Mouse (Mus musculus): Measurements from ENCODE around the gene Ccdc17. TPM values are rescaled to one million over a fixed set of nuclear protein-coding genes. Genes with fewer than 3 reads are reported as not detected.

Ccdc17 gene
- polyA plus RNA-seq (2015; fragmentation: Nextera tagmentation; extraction: Ambion mirVana) = 6.1 and 6.4 TPM in 2 replicates

- no peak for ATAC-seq
- Histone ChIP-seq H3K9ac (ENCODE audit: low read depth, low read length) (peak within 1 kb of the TSS; percentile 81), H3K4me2 (ENCODE audit: low read depth, low read length) (peak within 1 kb of the TSS; percentile 82), H3K27me3 (replicated peaks; ENCODE audit: control insufficient read depth, insufficient read depth, low read length) (no peaks in the 10 kb centered on the region), H3K4me1 (ENCODE audit: control insufficient read depth, insufficient read depth, low read length) (peaks cover 20% of the 10 kb centered on the region), H3K9me3 (ENCODE audit: control insufficient read depth, low read length) (no peaks in the 10 kb centered on the region), H3K27ac (ENCODE audit: low read length) (peak within 1 kb of the TSS; percentile 86), H3K4me3 (ENCODE audit: low read length) (peak within 1 kb of the TSS; percentile 78), H3K36me3 (ENCODE audit: control insufficient read depth, insufficient read depth, low read length) (peaks cover 13% of the 10 kb centered on the region)
- WGBS = 21% methylated on average over 5 of the region's 5 CpGs
Measured at GRCm38 (mm10) chr4:116596379-116596778, at the start of gene Ccdc17. Gene Ccdc17, plus strand, starts transcription at chr4:116596654.

GRCm38 (mm10) chr4:116550432-116550831, 46.0 kb upstream of the Ccdc17 start:
- Histone ChIP-seq H3K4me2 (ENCODE audit: low read depth, low read length) (no peak overlapping the region), H3K27me3 (replicated peaks; ENCODE audit: control insufficient read depth, insufficient read depth, low read length) (no peaks in the 10 kb centered on the region), H3K27ac (ENCODE audit: low read length) (no peak overlapping the region), H3K9ac (ENCODE audit: low read depth, low read length) (no peak overlapping the region), H3K9me3 (ENCODE audit: control insufficient read depth, low read length) (no peaks in the 10 kb centered on the region), H3K36me3 (ENCODE audit: control insufficient read depth, insufficient read depth, low read length) (no peaks in the 10 kb centered on the region), H3K4me1 (ENCODE audit: control insufficient read depth, insufficient read depth, low read length) (no peaks in the 10 kb centered on the region), H3K4me3 (ENCODE audit: low read length) (no peak overlapping the region)
- no peak for ATAC-seq
- 87% methylated on average over 1 of the region's 1 CpGs for WGBS

GRCm38 (mm10) chr4:116553035-116553434, 43.4 kb upstream of the Ccdc17 start:
- WGBS = 82% methylated on average over 3 of the region's 3 CpGs
- Histone ChIP-seq H3K9me3 (ENCODE audit: control insufficient read depth, low read length) (no peaks in the 10 kb centered on the region), H3K27me3 (replicated peaks; ENCODE audit: control insufficient read depth, insufficient read depth, low read length) (no peaks in the 10 kb centered on the region), H3K36me3 (ENCODE audit: control insufficient read depth, insufficient read depth, low read length) (no peaks in the 10 kb centered on the region), H3K4me2 (ENCODE audit: low read depth, low read length) (no peak overlapping the region), H3K27ac (ENCODE audit: low read length) (no peak overlapping the region), H3K9ac (ENCODE audit: low read depth, low read length) (no peak overlapping the region), H3K4me3 (ENCODE audit: low read length) (no peak overlapping the region), H3K4me1 (ENCODE audit: control insufficient read depth, insufficient read depth, low read length) (no peaks in the 10 kb centered on the region)
- ATAC-seq = no peak

- H3K27me3 ChIP-seq (replicated peaks; ENCODE audit: control insufficient read depth, insufficient read depth, low read length) = no peaks in the 10 kb centered on the region
- WGBS = 3% methylated on average over 23 of the region's 23 CpGs
- peak within 1 kb of the TSS; percentile 90 for H3K9ac ChIP-seq (ENCODE audit: low read depth, low read length)
- no peak for ATAC-seq
- H3K4me1 ChIP-seq (ENCODE audit: control insufficient read depth, insufficient read depth, low read length) = 0 out of 2 replicates have a peak, but pooled peaks cover 4% of the 10 kb centered on the region
- peak within 1 kb of the TSS; percentile 81 for H3K4me3 ChIP-seq (ENCODE audit: low read length)
- H3K9me3 ChIP-seq (ENCODE audit: control insufficient read depth, low read length) = no peaks in the 10 kb centered on the region
- H3K4me2 ChIP-seq (ENCODE audit: low read depth, low read length) = peak within 1 kb of the TSS; percentile 78
- no peaks in the 10 kb centered on the region for H3K36me3 ChIP-seq (ENCODE audit: control insufficient read depth, insufficient read depth, low read length)
- H3K27ac ChIP-seq (ENCODE audit: low read length) = peak within 1 kb of the TSS; percentile 94
Measured at GRCm38 (mm10) chr4:116555413-116556300, 40.8 kb upstream of the Ccdc17 start, which contains the start of gene Tmem69. Gene Tmem69, minus strand, starts transcription at chr4:116555936.

GRCm38 (mm10) chr4:116556561-116557305, 39.7 kb upstream of the Ccdc17 start:
- no peaks in the 10 kb centered on the region for H3K27me3 ChIP-seq (replicated peaks; ENCODE audit: control insufficient read depth, insufficient read depth, low read length)
- H3K4me1 ChIP-seq (ENCODE audit: control insufficient read depth, insufficient read depth, low read length) = 0 out of 2 replicates have a peak, but pooled peaks cover 5% of the 10 kb centered on the region
- peak overlapping the region; percentile 81 for H3K4me3 ChIP-seq (ENCODE audit: low read length)
- no peaks in the 10 kb centered on the region for H3K9me3 ChIP-seq (ENCODE audit: control insufficient read depth, low read length)
- H3K4me2 ChIP-seq (ENCODE audit: low read depth, low read length) = peak overlapping the region; percentile 78
- H3K9ac ChIP-seq (ENCODE audit: low read depth, low read length) = peak overlapping the region; percentile 90
- WGBS = 0% methylated on average over 28 of the region's 28 CpGs
- ATAC-seq = peak; percentile 96
- no peaks in the 10 kb centered on the region for H3K36me3 ChIP-seq (ENCODE audit: control insufficient read depth, insufficient read depth, low read length)
- H3K27ac ChIP-seq (ENCODE audit: low read length) = peak overlapping the region; percentile 94

- H3K9me3 ChIP-seq (ENCODE audit: control insufficient read depth, low read length) = no peaks in the 10 kb centered on the region
- no peaks in the 10 kb centered on the region for H3K27me3 ChIP-seq (replicated peaks; ENCODE audit: control insufficient read depth, insufficient read depth, low read length)
- H3K9ac ChIP-seq (ENCODE audit: low read depth, low read length) = peak within 1 kb of the TSS; percentile 90
- no peaks in the 10 kb centered on the region for H3K36me3 ChIP-seq (ENCODE audit: control insufficient read depth, insufficient read depth, low read length)
- H3K27ac ChIP-seq (ENCODE audit: low read length) = peak within 1 kb of the TSS; percentile 94
- peak; percentile 96 for ATAC-seq
- under 1% methylated on average over 78 of the region's 78 CpGs for WGBS
- 0 out of 2 replicates have a peak, but pooled peaks cover 5% of the 10 kb centered on the region for H3K4me1 ChIP-seq (ENCODE audit: control insufficient read depth, insufficient read depth, low read length)
- H3K4me2 ChIP-seq (ENCODE audit: low read depth, low read length) = peak within 1 kb of the TSS; percentile 78
- H3K4me3 ChIP-seq (ENCODE audit: low read length) = peak within 1 kb of the TSS; percentile 81
Measured at GRCm38 (mm10) chr4:116557306-116558121, 38.9 kb upstream of the Ccdc17 start, which contains the start of gene Gpbp1l1. Gene Gpbp1l1, plus strand, starts transcription at chr4:116557658.

GRCm38 (mm10) chr4:116558151-116558882, 38.1 kb upstream of the Ccdc17 start:
- Histone ChIP-seq H3K4me3 (ENCODE audit: low read length) (peak overlapping the region; percentile 81), H3K4me1 (ENCODE audit: control insufficient read depth, insufficient read depth, low read length) (0 out of 2 replicates have a peak, but pooled peaks cover 5% of the 10 kb centered on the region), H3K9ac (ENCODE audit: low read depth, low read length) (peak overlapping the region; percentile 90), H3K27ac (ENCODE audit: low read length) (peak overlapping the region; percentile 94), H3K4me2 (ENCODE audit: low read depth, low read length) (peak overlapping the region; percentile 63), H3K27me3 (replicated peaks; ENCODE audit: control insufficient read depth, insufficient read depth, low read length) (no peaks in the 10 kb centered on the region), H3K9me3 (ENCODE audit: control insufficient read depth, low read length) (no peaks in the 10 kb centered on the region), H3K36me3 (ENCODE audit: control insufficient read depth, insufficient read depth, low read length) (no peaks in the 10 kb centered on the region)
- ATAC-seq = no peak
- WGBS = 2% methylated on average over 15 of the region's 15 CpGs

- no peak overlapping the region for H3K9ac ChIP-seq (ENCODE audit: low read depth, low read length)
- 80% methylated on average over 8 of the region's 8 CpGs for WGBS
- H3K4me1 ChIP-seq (ENCODE audit: control insufficient read depth, insufficient read depth, low read length) = peaks cover 20% of the 10 kb centered on the region
- ATAC-seq = no peak
- H3K27me3 ChIP-seq (replicated peaks; ENCODE audit: control insufficient read depth, insufficient read depth, low read length) = no peaks in the 10 kb centered on the region
- H3K9me3 ChIP-seq (ENCODE audit: control insufficient read depth, low read length) = no peaks in the 10 kb centered on the region
- H3K4me3 ChIP-seq (ENCODE audit: low read length) = no peak overlapping the region
- peak overlapping the region; percentile 82; the same call in 1 of the 2 replicates for H3K4me2 ChIP-seq (ENCODE audit: low read depth, low read length)
- no peak overlapping the region for H3K27ac ChIP-seq (ENCODE audit: low read length)
- H3K36me3 ChIP-seq (ENCODE audit: control insufficient read depth, insufficient read depth, low read length) = peaks cover 13% of the 10 kb centered on the region
Measured at GRCm38 (mm10) chr4:116595793-116596192, 661 bp upstream of the Ccdc17 start.
